Mouse (Mus musculus) hindbrain, embryonic 16.5 days (tissue): Measurements from ENCODE around the gene Doc2b. TPM values are rescaled to one million over a fixed set of nuclear protein-coding genes. Genes with fewer than 3 reads are reported as not detected.

ENCODE experiments used
- ATAC-seq: fragments of 200-750 bp; cut with Nextera tagmentation; 2 replicates; pipeline ENCODE4 v1.8.0; 2017; ENCODE audit warnings: moderate TSS enrichment, moderate library complexity
- H3K27ac ChIP-seq: fragments of 300-500 bp; sonication (generic); 2 replicates; pipeline ENCODE4 v1.5.1; 2014; ENCODE audit warnings: low read depth, mild to moderate bottlenecking, control low read depth, low read length, moderate library complexity
- H3K27me3 ChIP-seq: fragments of 300-500 bp; sonication (generic); replicated peaks from 2 replicates; pipeline ENCODE4 v1.6.1; 2014; ENCODE audit warnings: low read length; ENCODE audit not compliant: control insufficient read depth, insufficient read depth
- H3K36me3 ChIP-seq: fragments of 300-500 bp; sonication (generic); 2 replicates; pipeline ENCODE4 v1.6.1; 2014; ENCODE audit warnings: mild to moderate bottlenecking, low read length, moderate library complexity, mixed read lengths; ENCODE audit not compliant: control insufficient read depth, insufficient read depth
- H3K4me1 ChIP-seq: fragments of 300-500 bp; sonication (generic); 2 replicates; pipeline ENCODE4 v1.6.1; 2014; ENCODE audit warnings: low read depth, low read length; ENCODE audit not compliant: control insufficient read depth, insufficient read depth
- H3K4me2 ChIP-seq: fragments of 300-500 bp; sonication (generic); 2 replicates; pipeline ENCODE4 v1.6.1; 2014; ENCODE audit warnings: mild to moderate bottlenecking, low read length, control low read depth, moderate library complexity
- H3K4me3 ChIP-seq: fragments of 300-500 bp; sonication (generic); 2 replicates; pipeline ENCODE4 v1.5.1; 2014; ENCODE audit warnings: mild to moderate bottlenecking, low read length, control low read depth, moderate library complexity
- H3K9ac ChIP-seq: fragments of 300-500 bp; sonication (generic); 2 replicates; pipeline ENCODE4 v1.6.1; 2014; ENCODE audit warnings: low read depth, mild to moderate bottlenecking, control low read depth, low read length, moderate library complexity
- H3K9me3 ChIP-seq: fragments of 300-500 bp; sonication (generic); 2 replicates; pipeline ENCODE4 v1.6.1; 2014; ENCODE audit warnings: mild to moderate bottlenecking, low read length, moderate library complexity; ENCODE audit not compliant: control insufficient read depth
- WGBS: fragments of 180-500 bp; shearing (Covaris S2); extraction: QIAGEN DNeasy Blood & Tissue Kit; methylation state at CpG from one replicate; pipeline ENCODE4 v1.1.7; 2014; 5-methylcytosine and 5-hydroxymethylcytosine counted together
- polyA plus RNA-seq: library from polyadenylated mRNA; unstranded; fragments of >200 nt; fragmentation: Nextera tagmentation; extraction: Ambion mirVana; gene quantifications from 2 replicates; pipeline ENCODE4 v1.2.1, GENCODE M21; 2015

Gene Doc2b
- polyA plus RNA-seq: 3.7 and 4.2 TPM in 2 replicates

DNA sequence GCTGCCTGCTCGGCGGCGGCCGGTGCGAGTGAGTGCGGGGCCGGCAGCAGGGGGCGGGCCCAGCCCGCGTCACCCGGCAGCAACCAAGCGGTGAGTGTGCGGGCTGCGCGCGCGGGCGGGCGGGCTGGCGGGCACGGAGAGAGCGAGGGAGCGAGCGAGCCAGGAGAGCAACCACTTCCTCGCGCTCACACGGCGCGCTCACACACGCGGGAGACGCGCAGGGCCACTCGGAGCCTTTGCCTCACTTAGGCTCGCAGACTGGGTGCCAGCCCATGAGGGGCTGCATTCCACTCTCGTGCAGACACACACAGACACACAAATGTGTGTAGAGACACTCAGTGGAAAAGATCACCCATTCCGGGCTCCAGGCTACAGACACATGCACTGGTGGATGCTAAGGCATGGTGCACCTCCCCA lies at the start of gene Doc2b:
Gene Doc2b (minus strand): TSS at position 21 of the 417 bp plus-strand sequence.
- Histone ChIP-seq H3K4me2 (peak within 1 kb of the TSS; percentile 58), H3K27ac (no peak within 1 kb of the TSS; the same call in 1 of the 2 replicates), H3K4me3 (peak within 1 kb of the TSS; percentile 51), H3K27me3 (peaks cover 15% of the 10 kb centered on the region), H3K4me1 (peaks cover 7% of the 10 kb centered on the region; the same call in 1 of the 2 replicates), H3K9ac (peak within 1 kb of the TSS; percentile 62), H3K9me3 (no peaks in the 10 kb centered on the region), H3K36me3 (no peaks in the 10 kb centered on the region)
- ATAC-seq: peak; percentile 90
- 6% methylated on average over 28 of the region's 37 CpGs for WGBS

- Histone ChIP-seq H3K4me2 (no peak overlapping the region), H3K4me3 (no peak overlapping the region), H3K4me1 (peaks cover 4% of the 10 kb centered on the region; the same call in 1 of the 2 replicates), H3K27ac (no peak overlapping the region), H3K9me3 (no peaks in the 10 kb centered on the region), H3K36me3 (no peaks in the 10 kb centered on the region), H3K27me3 (no peaks in the 10 kb centered on the region; the same call in 1 of the 2 replicates), H3K9ac (no peak overlapping the region)
- WGBS: 72% methylated on average over 4 of the region's 4 CpGs
- peak; percentile 22; the same call in 1 of the 2 replicates for ATAC-seq
Observed at GRCm38 (mm10) chr11:75842904-75843619, 47.2 kb upstream of the Doc2b start.

GRCm38 (mm10) chr11:75841503-75841902 lies 45.7 kb upstream of the Doc2b start:
- no peak overlapping the region for H3K4me2 ChIP-seq
- no peaks in the 10 kb centered on the region for H3K9me3 ChIP-seq
- peaks cover 4% of the 10 kb centered on the region; the same call in 1 of the 2 replicates for H3K4me1 ChIP-seq
- WGBS: 77% methylated on average over 3 of the region's 3 CpGs
- H3K4me3 ChIP-seq: no peak overlapping the region
- H3K36me3 ChIP-seq: no peaks in the 10 kb centered on the region
- no peak overlapping the region for H3K27ac ChIP-seq
- no peak for ATAC-seq
- no peaks in the 10 kb centered on the region; the same call in 1 of the 2 replicates for H3K27me3 ChIP-seq
- no peak overlapping the region for H3K9ac ChIP-seq

DNA sequence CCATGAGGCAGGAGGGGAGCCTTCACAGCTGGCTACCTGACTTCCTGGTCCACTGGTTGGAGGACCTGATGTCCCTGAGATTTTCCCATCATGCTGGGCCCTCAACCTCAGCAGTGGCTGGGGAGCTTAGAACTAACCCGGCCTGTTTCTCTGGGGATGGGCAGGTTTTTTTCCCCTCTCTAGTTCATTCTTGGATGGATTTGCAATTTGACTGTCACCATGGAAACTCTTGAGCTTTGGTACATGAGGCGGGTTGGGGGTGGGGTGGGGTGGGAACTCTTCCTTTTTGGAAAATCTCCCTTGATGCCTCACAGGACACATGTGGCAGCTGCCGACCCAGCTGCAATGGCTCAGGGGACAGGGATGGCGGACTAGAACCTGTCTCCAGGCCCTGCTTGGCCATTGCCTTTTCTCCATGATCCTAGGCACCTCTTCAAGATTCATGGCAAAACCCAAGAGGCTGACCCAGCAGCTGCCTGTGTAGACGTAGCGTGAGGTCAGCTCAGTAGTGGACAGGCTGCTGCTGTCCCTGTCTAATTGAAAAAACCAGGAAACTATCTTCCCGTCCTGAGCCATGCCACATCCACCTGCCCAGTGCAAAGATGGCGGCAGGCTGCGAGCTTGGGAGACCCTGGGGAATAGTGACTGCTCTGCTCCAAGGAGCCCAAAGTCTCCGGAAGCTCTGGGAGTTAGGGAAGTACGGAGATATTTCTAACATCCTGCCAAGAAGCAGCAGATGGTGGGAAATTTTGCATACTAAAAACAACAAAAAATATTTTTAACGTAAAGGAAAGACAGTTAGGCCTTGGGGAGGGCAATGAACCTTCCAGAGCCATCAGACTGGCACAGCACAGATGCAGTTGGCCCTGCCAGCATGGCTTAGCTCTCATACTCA lies 43.9 kb upstream of the Doc2b start:
- Histone ChIP-seq H3K27me3 (no peaks in the 10 kb centered on the region; the same call in 1 of the 2 replicates), H3K4me1 (peaks cover 4% of the 10 kb centered on the region; the same call in 1 of the 2 replicates), H3K9me3 (no peaks in the 10 kb centered on the region), H3K27ac (no peak overlapping the region), H3K4me3 (no peak overlapping the region), H3K4me2 (no peak overlapping the region), H3K9ac (no peak overlapping the region), H3K36me3 (no peaks in the 10 kb centered on the region)
- no peak for ATAC-seq
- WGBS: 68% methylated on average over 12 of the region's 12 CpGs

DNA sequence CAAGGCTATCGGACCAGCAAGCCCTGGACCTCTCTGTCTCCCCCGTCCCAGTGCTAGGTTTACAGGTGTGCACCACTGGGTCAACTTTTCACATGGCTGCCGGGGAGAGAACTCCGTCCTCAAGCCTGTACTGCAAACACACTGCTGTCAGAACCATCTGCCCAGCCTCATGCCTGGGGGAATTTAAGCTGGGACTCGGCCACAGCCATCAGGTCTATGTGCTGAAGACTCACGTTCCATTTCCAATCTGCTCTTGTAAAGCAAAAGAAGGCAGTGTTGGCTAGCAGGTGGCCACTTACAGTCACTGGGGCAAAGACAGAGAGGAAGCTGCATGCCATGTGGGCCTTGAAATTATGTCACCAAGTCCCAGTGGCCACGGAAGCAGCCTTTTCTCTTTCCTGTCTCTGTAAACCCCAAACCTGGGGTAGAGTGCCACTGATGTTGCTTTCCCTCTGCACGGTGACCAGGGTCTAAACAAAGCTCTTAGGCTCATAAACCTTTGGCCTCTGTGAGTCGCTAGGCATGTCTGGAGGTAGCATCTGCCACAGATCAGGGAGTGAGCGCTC lies 43.1 kb upstream of the Doc2b start:
- ATAC-seq: no peak
- no peak overlapping the region for H3K27ac ChIP-seq
- no peak overlapping the region for H3K4me3 ChIP-seq
- H3K36me3 ChIP-seq: no peaks in the 10 kb centered on the region
- no peaks in the 10 kb centered on the region; the same call in 1 of the 2 replicates for H3K27me3 ChIP-seq
- H3K9me3 ChIP-seq: no peaks in the 10 kb centered on the region
- H3K9ac ChIP-seq: no peak overlapping the region
- peaks cover 4% of the 10 kb centered on the region; the same call in 1 of the 2 replicates for H3K4me1 ChIP-seq
- 64% methylated on average over 10 of the region's 10 CpGs for WGBS
- no peak overlapping the region for H3K4me2 ChIP-seq

GRCm38 (mm10) chr11:75836240-75836610 lies 40.4 kb upstream of the Doc2b start:
- Histone ChIP-seq H3K36me3 (no peaks in the 10 kb centered on the region), H3K4me3 (no peak overlapping the region), H3K27me3 (no peaks in the 10 kb centered on the region), H3K4me1 (no peaks in the 10 kb centered on the region; the same call in 1 of the 2 replicates), H3K9me3 (no peaks in the 10 kb centered on the region), H3K4me2 (no peak overlapping the region), H3K27ac (no peak overlapping the region), H3K9ac (no peak overlapping the region)
- no peak for ATAC-seq
- 66% methylated on average over 11 of the region's 11 CpGs for WGBS

- no peaks in the 10 kb centered on the region for H3K9me3 ChIP-seq
- H3K27ac ChIP-seq: no peak overlapping the region
- 80% methylated on average over 11 of the region's 11 CpGs for WGBS
Observed at GRCm38 (mm10) chr11:75835587-75836239, 39.9 kb upstream of the Doc2b start.

GRCm38 (mm10) chr11:75833081-75833480 lies 37.2 kb upstream of the Doc2b start:
- 82% methylated on average over 6 of the region's 6 CpGs for WGBS
- H3K4me1 ChIP-seq: no peaks in the 10 kb centered on the region
- no peak overlapping the region for H3K9ac ChIP-seq
- no peak overlapping the region for H3K27ac ChIP-seq
- H3K27me3 ChIP-seq: no peaks in the 10 kb centered on the region
- no peak overlapping the region for H3K4me2 ChIP-seq
- ATAC-seq: no peak
- no peak overlapping the region for H3K4me3 ChIP-seq
- H3K36me3 ChIP-seq: no peaks in the 10 kb centered on the region
- H3K9me3 ChIP-seq: no peaks in the 10 kb centered on the region

More at GRCm38 (mm10) chr11:75835587-75836239, 39.9 kb upstream of the Doc2b start:
- Histone ChIP-seq H3K4me1 (no peaks in the 10 kb centered on the region; the same call in 1 of the 2 replicates), H3K27me3 (no peaks in the 10 kb centered on the region), H3K9ac (no peak overlapping the region), H3K4me3 (no peak overlapping the region), H3K4me2 (no peak overlapping the region), H3K36me3 (no peaks in the 10 kb centered on the region)
- ATAC-seq: no peak
